25 mouse cellular contexts compared by ENCODE assay signal in genomic region chr9:54098636-54099035, GRCm38 (mm10).
"Had no signal": no experiment of that assay in that cellular context is flagged by ENCODE, and none has a peak within 500 bp of the region (broad histone marks: within the 10 kb centered on the region; RNA-seq: fewer than 3 reads in every experiment).

No protein-coding gene starts in this region.

- H3K27me3 ChIP-seq: heart, embryonic 13.5 days; heart, embryonic 15.5 days; hindbrain, embryonic 13.5 days; hindbrain, embryonic 15.5 days; kidney, embryonic 15.5 days; limb, embryonic 13.5 days; limb, embryonic 15.5 days; liver, embryonic 12.5 days had no signal

- H3K9ac ChIP-seq: heart, embryonic 13.5 days; heart, embryonic 15.5 days; hindbrain, embryonic 13.5 days; hindbrain, embryonic 15.5 days; kidney, embryonic 15.5 days; limb, embryonic 13.5 days; limb, embryonic 15.5 days; liver, embryonic 12.5 days; liver, embryonic 14.5 days had no signal

- H3K9me3 ChIP-seq: heart, embryonic 15.5 days; hindbrain, embryonic 13.5 days; kidney, embryonic 15.5 days; limb, embryonic 13.5 days; limb, embryonic 15.5 days; liver, embryonic 12.5 days had no signal

- H3K36me3 ChIP-seq: heart, embryonic 13.5 days; heart, embryonic 15.5 days; hindbrain, embryonic 13.5 days; hindbrain, embryonic 15.5 days; kidney, embryonic 15.5 days; limb, embryonic 13.5 days; limb, embryonic 15.5 days; liver, embryonic 12.5 days had no signal

- H3K4me1 ChIP-seq: heart, embryonic 13.5 days; heart, embryonic 15.5 days; hindbrain, embryonic 13.5 days; hindbrain, embryonic 15.5 days; kidney, embryonic 15.5 days; limb, embryonic 15.5 days; liver, embryonic 12.5 days had no signal

- H3K27ac ChIP-seq: gastrocnemius, adult 2 months; heart, embryonic 13.5 days; heart, embryonic 15.5 days; hindbrain, embryonic 13.5 days; hindbrain, embryonic 15.5 days; hindbrain, postnatal 0 days; kidney, embryonic 15.5 days; kidney, postnatal 0 days; limb, embryonic 13.5 days; limb, embryonic 15.5 days; liver, embryonic 12.5 days; liver, embryonic 14.5 days had no signal

- H3K4me3 ChIP-seq: gastrocnemius, adult 2 months; heart, embryonic 13.5 days; heart, embryonic 15.5 days; hindbrain, embryonic 13.5 days; hindbrain, embryonic 15.5 days; kidney, embryonic 15.5 days; limb, embryonic 13.5 days; limb, embryonic 15.5 days; liver, embryonic 12.5 days had no signal

- DNase-seq: gastrocnemius, adult 2 months; gastrocnemius, postnatal 10 days; gastrocnemius, postnatal 25 days; heart, adult 18-20 months; heart, postnatal 14 days; heart, postnatal 36 days; kidney, adult 11 months; kidney, adult 2 months; kidney, adult 9 months; kidney, postnatal 14 days; kidney, postnatal 36 days; layer of hippocampus, adult 9-11 months; layer of hippocampus, postnatal 36 days; left cerebral cortex, postnatal 4 days had no signal
